Mouse (Mus musculus) liver, adult 2 months (tissue): ENCODE data around the gene Timm17a. TPM values are rescaled to one million over a fixed set of nuclear protein-coding genes. Genes with fewer than 3 reads are reported as not detected.

Experiments
- DNase-seq: peaks from one replicate; pipeline ENCODE4 v3.0.0-alpha.2; 2011; ENCODE audit warnings: low read depth, low spot score; ENCODE audit errors: extremely low read depth
- H3K27ac ChIP-seq: fragments of 200-500 bp; replicated peaks from 2 replicates; pipeline ENCODE4 v1.5.1; 2012; ENCODE audit warnings: low read depth, mild to moderate bottlenecking, control low read depth, inconsistent platforms, low read length; ENCODE audit not compliant: insufficient read depth
- H3K27me3 ChIP-seq: fragments of 200-500 bp; 2 replicates; pipeline ENCODE4 v1.6.1; 2012; ENCODE audit warnings: mild to moderate bottlenecking, moderate library complexity, low read length, inconsistent platforms; ENCODE audit not compliant: control insufficient read depth, insufficient read depth
- H3K36me3 ChIP-seq: fragments of 200-500 bp; 2 replicates; pipeline ENCODE4 v1.6.1; 2012; ENCODE audit warnings: low read length, inconsistent platforms; ENCODE audit not compliant: control insufficient read depth, insufficient read depth
- H3K4me1 ChIP-seq: fragments of 200-500 bp; 2 replicates; pipeline ENCODE4 v1.6.1; 2011; ENCODE audit warnings: low read length; ENCODE audit not compliant: control insufficient read depth, insufficient read depth
- H3K4me3 ChIP-seq: fragments of 200-500 bp; 2 replicates; pipeline ENCODE4 v1.5.1; 2011; ENCODE audit warnings: low read depth, mild to moderate bottlenecking, control low read depth, low read length, moderate library complexity; ENCODE audit not compliant: insufficient read depth
- H3K79me2 ChIP-seq: fragments of 200-500 bp; 2 replicates; pipeline ENCODE4 v1.6.1; 2012; ENCODE audit warnings: inconsistent platforms, mild to moderate bottlenecking, low read length, moderate library complexity; ENCODE audit not compliant: control insufficient read depth, insufficient read depth
- H3K9ac ChIP-seq: fragments of 200-500 bp; 2 replicates; pipeline ENCODE4 v1.6.1; 2012; ENCODE audit warnings: low read depth, mild to moderate bottlenecking, control low read depth, inconsistent platforms, low read length
- CTCF ChIP-seq: fragments of 200-500 bp; IDR thresholded peaks from 2 replicates; pipeline ENCODE4 v1.5.1; 2011; ENCODE audit warnings: low read depth, low read length, control low read depth
- POLR2A ChIP-seq: fragments of 200-500 bp; IDR thresholded peaks from 2 replicates; pipeline ENCODE4 v1.6.1; 2011; ENCODE audit warnings: low read length, control low read depth; ENCODE audit not compliant: insufficient read depth; ENCODE audit errors: extremely low read depth
- WGBS: fragments of 180-500 bp; shearing (Covaris S2); methylation state at CpG from one replicate; pipeline ENCODE4 v1.1.7; 2018; 5-methylcytosine and 5-hydroxymethylcytosine counted together
- polyA plus RNA-seq: library from polyadenylated mRNA; depleted of rRNA; stranded (reverse); fragments of >200 nt; gene quantifications from 2 replicates; pipeline ENCODE4 v1.2.3, GENCODE M21; 2012
- total RNA-seq: library from RNA; depleted of rRNA; stranded (reverse); fragments of >200 nt; gene quantifications from 2 replicates; pipeline ENCODE4 v1.2.3, GENCODE M21; 2014

Timm17a gene
- total and polyA plus RNA-seq, 2 experiments: 22.0 to 34.3 TPM

DNA sequence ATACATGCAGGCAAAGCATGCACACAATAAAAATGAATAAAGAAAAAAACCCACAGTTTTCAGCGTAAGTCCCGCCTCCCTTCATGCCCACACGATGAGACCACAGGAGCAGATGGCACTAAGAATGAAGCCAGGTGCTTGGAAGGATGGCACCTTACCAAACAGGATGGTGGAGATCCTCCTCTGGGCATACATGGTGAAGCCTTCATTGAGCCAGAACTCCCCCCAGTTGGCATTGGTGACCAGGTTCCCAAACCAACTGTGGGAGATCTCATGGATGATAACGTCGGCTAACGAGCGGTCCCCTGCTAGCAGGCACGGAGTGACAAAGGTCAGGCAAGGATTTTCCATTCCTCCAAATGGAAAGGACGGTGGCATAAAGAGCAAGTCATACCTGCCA is 42.2 kb downstream of the Timm17a start:
- H3K79me2 ChIP-seq: no peaks in the 10 kb centered on the region
- H3K36me3 ChIP-seq: peaks cover 54% of the 10 kb centered on the region
- no peaks in the 10 kb centered on the region; the same call in 1 of the 2 replicates for H3K4me1 ChIP-seq
- no peaks in the 10 kb centered on the region for H3K27me3 ChIP-seq
- H3K9ac ChIP-seq: no peak overlapping the region
- no peak for DNase-seq
- no peak overlapping the region for H3K27ac ChIP-seq
- no peak overlapping the region for H3K4me3 ChIP-seq
- TF ChIP-seq CTCF (no peak), POLR2A (no peak)
- 94% methylated on average over 9 of the region's 9 CpGs for WGBS

DNA sequence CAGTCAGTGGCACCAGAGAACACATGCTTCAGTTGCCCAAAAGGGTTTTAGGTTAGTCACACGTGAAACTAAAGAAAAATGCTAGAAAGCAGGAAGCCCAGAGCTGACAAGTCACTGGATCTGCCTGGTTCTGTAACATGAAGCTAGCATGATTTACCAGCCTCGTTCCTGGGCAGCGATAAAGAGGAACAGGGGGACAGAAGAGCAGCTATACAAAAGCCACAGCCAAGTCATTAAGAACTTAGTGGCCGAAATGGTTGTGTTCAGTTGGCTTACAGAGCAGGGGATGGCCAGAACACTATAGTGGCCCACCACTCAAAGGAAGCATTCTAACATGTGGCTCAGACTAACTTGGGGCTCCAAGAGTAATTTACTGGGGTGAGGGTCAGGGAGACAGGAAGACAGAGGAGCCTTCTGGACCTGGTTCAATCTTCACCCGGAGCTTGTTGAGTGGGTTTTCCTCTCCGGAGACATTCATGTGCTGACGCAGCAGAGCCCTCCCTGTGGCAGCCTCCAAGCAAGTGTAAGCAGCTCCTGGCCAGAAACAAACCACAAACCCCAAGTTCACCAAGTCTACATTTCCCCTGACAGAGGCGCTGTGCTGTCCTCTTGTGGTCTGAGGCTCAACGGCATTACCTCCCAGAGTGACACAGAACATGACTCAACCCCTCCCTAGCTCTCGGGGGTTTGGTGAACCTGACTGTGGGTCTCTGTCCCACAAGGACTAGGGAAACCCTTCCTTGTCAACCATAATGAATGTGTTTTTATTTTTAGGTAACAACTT is 45.7 kb downstream of the Timm17a start:
- Histone ChIP-seq H3K27me3 (no peaks in the 10 kb centered on the region), H3K27ac (no peak overlapping the region), H3K4me1 (no peaks in the 10 kb centered on the region; the same call in 1 of the 2 replicates), H3K79me2 (no peaks in the 10 kb centered on the region), H3K9ac (no peak overlapping the region), H3K4me3 (no peak overlapping the region), H3K36me3 (peaks cover 63% of the 10 kb centered on the region)
- TF ChIP-seq POLR2A (no peak), CTCF (no peak)
- WGBS: 81% methylated on average over 10 of the region's 10 CpGs
- no peak for DNase-seq

DNA sequence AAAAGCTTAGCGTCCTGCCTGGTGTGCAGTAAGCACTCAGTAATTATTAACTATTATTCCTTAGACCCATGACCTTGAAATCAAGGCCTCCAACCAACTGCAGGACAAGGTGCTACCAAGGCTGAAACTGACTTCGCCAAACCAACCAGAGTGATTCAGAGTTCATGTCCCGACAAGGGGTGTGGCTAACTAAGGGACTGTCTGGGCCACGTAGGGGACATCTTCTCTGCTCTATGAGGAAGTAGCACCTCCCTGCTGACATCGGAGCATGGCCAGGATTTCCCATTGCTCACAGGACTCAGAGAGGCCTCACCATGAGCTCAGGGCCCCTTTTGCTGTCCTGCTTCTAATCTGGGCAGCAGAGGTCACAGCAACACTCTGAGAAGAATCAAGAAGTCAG is 47.7 kb downstream of the Timm17a start:
- Histone ChIP-seq H3K79me2 (no peaks in the 10 kb centered on the region), H3K9ac (no peak overlapping the region), H3K27me3 (no peaks in the 10 kb centered on the region), H3K4me1 (no peaks in the 10 kb centered on the region; the same call in 1 of the 2 replicates), H3K27ac (no peak overlapping the region), H3K4me3 (no peak overlapping the region), H3K36me3 (peaks cover 55% of the 10 kb centered on the region)
- WGBS: 64% methylated on average over 5 of the region's 5 CpGs
- peak; percentile 23 for DNase-seq
- TF ChIP-seq POLR2A (no peak), CTCF (no peak)

- no peak for DNase-seq
- Histone ChIP-seq H3K4me1 (no peaks in the 10 kb centered on the region; the same call in 1 of the 2 replicates), H3K27ac (no peak overlapping the region), H3K36me3 (peaks cover 42% of the 10 kb centered on the region), H3K9ac (no peak overlapping the region), H3K4me3 (no peak overlapping the region), H3K27me3 (no peaks in the 10 kb centered on the region), H3K79me2 (no peaks in the 10 kb centered on the region)
- TF ChIP-seq CTCF: no peak
- no peak for TF ChIP-seq POLR2A
- WGBS: 69% methylated on average over 9 of the region's 9 CpGs
Observed at GRCm38 (mm10) chr1:135263316-135263715, 50.3 kb downstream of the Timm17a start.

DNA sequence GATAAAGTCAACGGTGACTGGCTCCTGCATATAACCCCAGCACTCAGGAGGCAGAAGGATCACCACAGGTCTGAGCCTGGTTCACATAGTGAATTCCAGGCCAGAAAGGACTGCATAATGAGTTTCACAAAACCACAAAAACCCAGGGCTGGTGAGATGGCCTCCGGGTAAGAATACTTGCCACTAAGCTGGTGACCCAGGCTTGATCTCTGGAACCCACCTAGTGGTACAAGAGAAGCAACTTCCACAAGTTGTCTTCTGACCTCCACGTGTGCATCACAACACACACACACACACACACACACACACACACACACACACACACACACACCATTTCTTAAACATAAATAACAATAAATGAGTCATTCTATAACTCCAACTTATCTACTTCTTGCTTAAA is 51.2 kb downstream of the Timm17a start:
- no peak for TF ChIP-seq CTCF
- no peak for TF ChIP-seq POLR2A
- H3K79me2 ChIP-seq: no peaks in the 10 kb centered on the region
- no peaks in the 10 kb centered on the region for H3K4me1 ChIP-seq
- H3K27me3 ChIP-seq: no peaks in the 10 kb centered on the region
- H3K27ac ChIP-seq: no peak overlapping the region
- DNase-seq: no peak
- no peak overlapping the region for H3K4me3 ChIP-seq
- 90% methylated on average over 3 of the region's 3 CpGs for WGBS
- H3K36me3 ChIP-seq: peaks cover 34% of the 10 kb centered on the region
- no peak overlapping the region for H3K9ac ChIP-seq

DNA sequence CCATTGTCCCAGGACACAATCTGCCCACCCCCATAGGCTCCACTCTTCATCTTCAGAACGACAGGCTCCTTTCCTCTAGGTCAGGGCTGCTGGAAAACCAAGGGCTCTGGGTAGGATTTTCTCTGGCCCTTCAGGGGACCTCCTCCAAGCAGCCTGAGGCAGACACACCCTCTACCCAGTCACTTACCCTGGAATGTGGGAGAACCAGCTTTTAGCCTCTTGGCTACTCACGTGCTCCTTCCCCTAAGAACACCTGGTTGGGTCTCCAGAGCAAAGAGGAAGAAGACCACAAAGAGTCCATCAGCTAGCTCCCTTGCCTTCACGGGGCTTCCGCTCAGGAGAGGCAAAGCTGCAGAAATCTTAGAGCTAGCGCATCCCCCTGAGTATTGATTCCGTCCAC is 52.6 kb downstream of the Timm17a start:
- Histone ChIP-seq H3K9ac (no peak overlapping the region), H3K27me3 (no peaks in the 10 kb centered on the region), H3K27ac (no peak overlapping the region), H3K79me2 (no peaks in the 10 kb centered on the region), H3K4me3 (no peak overlapping the region), H3K4me1 (no peaks in the 10 kb centered on the region), H3K36me3 (peaks cover 26% of the 10 kb centered on the region)
- TF ChIP-seq CTCF (no peak), POLR2A (no peak)
- no peak for DNase-seq
- WGBS: 77% methylated on average over 6 of the region's 6 CpGs
